Mouse (Mus musculus) thymus, adult 2 months (tissue): Measurements from ENCODE around the gene Pdcd7. TPM values are rescaled to one million over a fixed set of nuclear protein-coding genes. Genes with fewer than 3 reads are reported as not detected.

Experiments used
- DNase-seq: peaks from one replicate; pipeline ENCODE4 v3.0.0; 2021
- H3K27ac ChIP-seq: fragments of 200-500 bp; 2 replicates; pipeline ENCODE4 v1.5.1; 2012; ENCODE audit warnings: low read length, control low read depth; ENCODE audit not compliant: control insufficient read depth, insufficient read depth
- H3K27me3 ChIP-seq: fragments of 200-500 bp; 2 replicates; pipeline ENCODE4 v1.6.1; 2012; ENCODE audit warnings: mild to moderate bottlenecking, low read length, moderate library complexity, mixed read lengths; ENCODE audit not compliant: control insufficient read depth, insufficient read depth
- H3K36me3 ChIP-seq: fragments of 200-500 bp; 2 replicates; pipeline ENCODE4 v1.6.1; 2012; ENCODE audit warnings: mild to moderate bottlenecking, low read length, moderate library complexity; ENCODE audit not compliant: control insufficient read depth, insufficient read depth
- H3K4me1 ChIP-seq: fragments of 200-500 bp; replicated peaks from 2 replicates; pipeline ENCODE4 v1.6.1; 2012; ENCODE audit warnings: low read length; ENCODE audit not compliant: control insufficient read depth, insufficient read depth
- H3K4me3 ChIP-seq: fragments of 200-500 bp; 2 replicates; pipeline ENCODE4 v1.5.1; 2012; ENCODE audit warnings: mild to moderate bottlenecking, low read length, control low read depth, moderate library complexity; ENCODE audit not compliant: control insufficient read depth, insufficient read depth
- CTCF ChIP-seq: fragments of 200-500 bp; IDR thresholded peaks from 2 replicates; pipeline ENCODE4 v1.5.1; 2012; ENCODE audit warnings: mild to moderate bottlenecking, control low read depth, low read length, moderate library complexity, borderline replicate concordance; ENCODE audit not compliant: control insufficient read depth, poor library complexity, insufficient read depth; ENCODE audit errors: extremely low read depth
- POLR2A ChIP-seq: fragments of 200-500 bp; IDR thresholded peaks from 2 replicates; pipeline ENCODE4 v1.6.1; 2012; ENCODE audit warnings: mild to moderate bottlenecking, low read length, control low read depth, moderate library complexity; ENCODE audit not compliant: control insufficient read depth, poor library complexity, insufficient read depth; ENCODE audit errors: extremely low read depth
- whole genome bisulfite sequencing: fragments of 180-500 bp; shearing (Covaris S2); methylation state at CpG from one replicate; pipeline ENCODE4 v1.1.7; 2018; 5-methylcytosine and 5-hydroxymethylcytosine counted together
- polyA plus RNA-seq: library from polyadenylated mRNA; depleted of rRNA; stranded (reverse); fragments of >200 nt; gene quantifications from 2 replicates; pipeline ENCODE4 v1.2.3, GENCODE M21; 2012

Gene Pdcd7
- polyA plus RNA-seq, 1 experiment = 23.3 TPM

DNA sequence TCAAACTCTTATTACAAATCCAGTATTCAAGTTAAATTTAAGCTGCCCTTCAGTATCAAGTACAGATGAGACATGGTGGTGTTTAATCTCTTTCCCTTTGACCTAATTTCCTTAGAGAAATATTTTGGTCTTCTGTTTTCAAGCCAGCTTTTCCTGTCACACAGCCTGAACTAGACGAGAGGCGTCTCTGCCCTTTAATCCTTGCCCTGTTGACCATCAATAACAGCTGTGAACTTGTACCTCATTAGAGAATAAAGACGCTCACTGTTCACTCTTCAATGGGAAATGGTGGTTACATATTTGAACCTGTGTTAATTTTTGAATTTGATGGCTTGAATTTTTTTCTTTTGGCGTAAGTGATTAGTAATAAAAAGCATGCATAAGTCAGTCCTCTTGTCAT lies 41.6 kb upstream of the Pdcd7 start:
- H3K36me3 ChIP-seq = peaks cover 68% of the 10 kb centered on the region
- TF ChIP-seq CTCF = no peak

DNA sequence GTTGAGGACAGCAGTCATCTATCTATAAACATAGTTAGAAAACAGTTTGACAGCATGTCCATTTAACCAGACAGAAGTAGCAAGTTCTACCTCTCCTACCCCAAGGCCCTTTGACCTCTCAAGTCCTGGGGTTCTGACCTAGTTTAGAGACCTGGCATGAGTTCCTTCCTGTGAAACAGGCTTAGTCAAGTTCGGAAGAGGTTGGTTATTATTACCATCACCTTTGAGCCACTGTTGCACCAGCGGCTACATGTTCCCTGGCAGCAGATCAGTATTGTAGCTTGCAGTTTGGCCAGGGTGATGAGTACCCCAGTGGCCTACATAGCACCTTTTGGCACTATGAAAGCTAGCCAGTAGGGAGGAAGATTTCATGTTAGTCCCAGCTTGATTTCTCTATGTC lies 39.2 kb upstream of the Pdcd7 start:
- H3K4me3 ChIP-seq = no peak overlapping the region
- no peak for DNase-seq
- H3K27ac ChIP-seq = no peak overlapping the region
- peaks cover 58% of the 10 kb centered on the region for H3K36me3 ChIP-seq
- WGBS = 96% methylated on average over 2 of the region's 2 CpGs
- no peaks in the 10 kb centered on the region for H3K4me1 ChIP-seq
- H3K27me3 ChIP-seq = no peaks in the 10 kb centered on the region
- TF ChIP-seq CTCF = no peak
- no peak for TF ChIP-seq POLR2A

More for the DNA sequence above, 41.6 kb upstream of the Pdcd7 start:
- H3K4me3 ChIP-seq = no peak overlapping the region
- DNase-seq = no peak
- 97% methylated on average over 4 of the region's 4 CpGs for WGBS
- H3K27me3 ChIP-seq = no peaks in the 10 kb centered on the region
- H3K27ac ChIP-seq = no peak overlapping the region
- H3K4me1 ChIP-seq = no peaks in the 10 kb centered on the region

DNA sequence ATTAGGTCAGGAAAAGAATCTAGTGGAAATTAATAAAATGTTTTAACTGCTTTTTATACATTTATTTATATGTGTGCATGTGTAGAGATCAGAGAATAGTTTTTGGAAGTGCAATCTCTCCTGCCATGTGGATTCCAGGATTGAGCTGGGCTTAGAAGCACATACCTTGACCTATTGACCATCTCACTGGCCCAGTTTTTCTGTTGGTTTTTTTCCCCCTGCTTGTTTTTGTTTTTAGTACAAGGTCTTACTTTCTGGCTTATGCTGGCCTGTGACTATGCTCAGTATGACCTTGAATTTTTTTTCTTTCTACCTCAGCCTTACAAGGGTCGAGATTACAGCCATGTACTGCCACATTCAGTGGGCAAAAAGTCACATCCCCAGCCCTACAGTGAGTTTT lies 37.9 kb upstream of the Pdcd7 start:
- 84% methylated on average over 1 of the region's 1 CpGs for WGBS
- Histone ChIP-seq H3K4me1 (no peaks in the 10 kb centered on the region), H3K36me3 (peaks cover 55% of the 10 kb centered on the region), H3K27ac (no peak overlapping the region), H3K4me3 (no peak overlapping the region), H3K27me3 (no peaks in the 10 kb centered on the region)
- TF ChIP-seq POLR2A (no peak), CTCF (no peak)
- no peak for DNase-seq

DNA sequence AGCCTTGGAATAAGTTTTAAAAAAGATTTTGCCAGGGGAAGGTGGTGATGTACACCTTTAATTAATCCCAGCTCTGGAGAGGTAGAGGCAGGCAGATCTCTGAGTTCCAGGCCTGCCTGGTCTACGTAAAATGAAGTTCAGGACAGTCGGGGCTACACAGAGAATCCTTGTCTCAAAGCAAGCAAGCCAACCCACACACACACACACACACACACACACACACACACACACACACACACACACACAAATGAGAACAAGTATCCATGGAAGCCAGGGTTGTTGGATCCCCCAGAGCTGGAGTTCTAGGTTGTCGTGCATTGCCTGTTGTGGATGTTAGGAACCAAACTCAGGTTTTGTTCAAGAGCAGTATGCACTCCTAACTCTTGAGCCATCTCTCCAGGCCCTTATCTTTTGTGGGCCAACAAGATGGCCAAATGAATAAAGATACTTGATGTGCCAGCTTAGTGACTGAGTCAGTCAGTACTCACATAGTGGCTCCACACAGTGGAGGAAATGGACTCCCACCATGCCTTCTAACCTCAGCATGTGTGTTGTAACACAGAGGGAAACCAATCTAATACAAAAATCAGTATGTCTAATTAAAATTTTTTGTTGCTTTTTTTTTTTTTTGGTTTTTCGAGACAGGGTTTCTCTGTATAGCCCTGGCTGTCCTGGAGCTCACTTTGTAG lies 33.1 kb upstream of the Pdcd7 start:
- Histone ChIP-seq H3K27ac (no peak overlapping the region), H3K4me3 (no peak overlapping the region), H3K27me3 (no peaks in the 10 kb centered on the region), H3K36me3 (peaks cover 39% of the 10 kb centered on the region), H3K4me1 (no peaks in the 10 kb centered on the region)
- TF ChIP-seq POLR2A (no peak), CTCF (no peak)
- 98% methylated on average over 4 of the region's 4 CpGs for WGBS
- DNase-seq = no peak

DNA sequence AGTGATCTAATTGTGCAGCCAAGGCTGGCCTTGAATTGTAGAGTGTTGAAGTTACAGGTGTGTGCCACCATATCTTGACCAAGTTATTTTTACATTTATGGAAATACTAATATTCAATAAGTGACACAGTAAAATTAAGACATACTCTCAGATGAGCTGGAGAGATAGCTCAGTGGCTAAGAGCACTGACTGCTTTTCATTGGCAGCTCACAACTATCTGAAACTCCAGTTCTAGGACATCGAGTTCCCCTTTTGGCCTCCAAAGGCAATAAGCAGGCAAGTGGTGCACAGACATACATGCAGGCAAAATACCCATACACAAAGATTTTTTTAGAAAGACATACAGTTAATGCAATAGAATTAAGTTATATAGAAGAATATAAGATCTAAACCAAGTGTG lies 32.1 kb upstream of the Pdcd7 start:
- Histone ChIP-seq H3K27me3 (no peaks in the 10 kb centered on the region), H3K27ac (no peak overlapping the region), H3K36me3 (peaks cover 39% of the 10 kb centered on the region), H3K4me1 (no peaks in the 10 kb centered on the region), H3K4me3 (no peak overlapping the region)
- DNase-seq = no peak
- TF ChIP-seq POLR2A (no peak), CTCF (no peak)
- WGBS = 88% methylated on average over 1 of the region's 1 CpGs

DNA sequence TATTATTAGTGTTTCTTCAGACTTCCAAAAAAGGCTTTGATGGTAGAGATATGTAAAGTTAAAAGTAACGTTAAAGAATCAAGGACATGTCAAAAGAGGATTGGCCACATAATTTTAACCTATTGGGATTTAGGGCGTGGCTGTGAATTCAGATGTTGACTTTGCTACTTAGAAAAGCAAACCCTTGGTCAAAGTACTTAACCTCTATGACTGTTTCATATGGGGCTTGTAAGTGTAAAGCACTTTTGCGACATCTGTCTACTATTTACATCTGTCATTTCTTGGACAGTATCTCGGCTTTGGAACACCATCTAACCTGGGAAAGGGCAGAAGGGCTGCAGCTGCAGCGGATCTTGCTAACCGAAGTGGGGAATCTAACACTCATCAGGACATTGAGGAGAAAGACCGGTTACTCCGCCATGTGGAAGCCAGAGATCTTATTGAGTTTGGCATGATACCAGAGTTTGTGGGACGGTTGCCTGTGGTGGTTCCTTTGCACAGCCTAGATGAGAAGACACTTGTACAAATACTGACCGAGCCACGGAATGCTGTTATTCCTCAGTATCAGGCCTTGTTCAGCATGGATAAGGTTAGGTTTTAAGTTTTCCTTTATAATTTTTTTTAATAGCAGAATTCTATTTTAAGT lies 23.5 kb upstream of the Pdcd7 start:
- WGBS = 96% methylated on average over 11 of the region's 11 CpGs
- H3K36me3 ChIP-seq = peaks cover 73% of the 10 kb centered on the region
- H3K4me1 ChIP-seq = no peaks in the 10 kb centered on the region
- H3K4me3 ChIP-seq = no peak overlapping the region
- no peaks in the 10 kb centered on the region for H3K27me3 ChIP-seq
- H3K27ac ChIP-seq = no peak overlapping the region
- no peak for DNase-seq
- TF ChIP-seq CTCF (no peak), POLR2A (no peak)
